Mouse (Mus musculus) liver, postnatal 0 days (tissue): ENCODE data around the gene Hdc.

ENCODE experiments used
- CTCF ChIP-seq: sonication (generic); IDR thresholded peaks from 2 replicates; pipeline ENCODE4 v1.5.1; 2016; ENCODE audit warnings: antibody characterized with exemption, low read depth
- EP300 ChIP-seq: IDR thresholded peaks from 2 replicates; pipeline ENCODE4 v1.6.1; 2016; ENCODE audit warnings: antibody characterized with exemption, low read depth, mild to moderate bottlenecking

GRCm38 (mm10) chr2:126579282-126579681 lies 39.8 kb downstream of the Hdc start:
- TF ChIP-seq CTCF (no peak), EP300 (no peak)
